Mouse (Mus musculus) right cerebral cortex, postnatal 14 days (tissue): ENCODE results near the gene Bmp6.

ENCODE experiments used
- DNase-seq: peaks from one replicate; pipeline ENCODE4 v3.0.0; 2022

Gene Bmp6

GRCm38 (mm10) chr13:38440240-38440639, 95.3 kb downstream of the Bmp6 start:
- DNase-seq, result no peak

- DNase-seq, result no peak
These were observed 103.7 kb downstream of the Bmp6 start for GRCm38 (mm10) chr13:38448516-38449015.

GRCm38 (mm10) chr13:38450051-38450971, 105.4 kb downstream of the Bmp6 start:
- no peak for DNase-seq

- DNase-seq, result no peak
These were observed 106.5 kb downstream of the Bmp6 start for GRCm38 (mm10) chr13:38451446-38451845.

GRCm38 (mm10) chr13:38463410-38463809, 118.5 kb downstream of the Bmp6 start:
- no peak for DNase-seq

- DNase-seq, result no peak
These were observed 126.0 kb downstream of the Bmp6 start for GRCm38 (mm10) chr13:38470882-38471281.

GRCm38 (mm10) chr13:38472636-38473035, 127.7 kb downstream of the Bmp6 start:
- DNase-seq, result no peak

GRCm38 (mm10) chr13:38473497-38473896, 128.6 kb downstream of the Bmp6 start:
- no peak for DNase-seq

GRCm38 (mm10) chr13:38476936-38477335, 132.0 kb downstream of the Bmp6 start:
- no peak for DNase-seq

- no peak for DNase-seq
These were observed 136.1 kb downstream of the Bmp6 start for GRCm38 (mm10) chr13:38481021-38481420.

- DNase-seq, result no peak
These were observed 139.8 kb downstream of the Bmp6 start for GRCm38 (mm10) chr13:38484701-38485100.

GRCm38 (mm10) chr13:38486767-38487166, 141.9 kb downstream of the Bmp6 start:
- no peak for DNase-seq

GRCm38 (mm10) chr13:38496715-38497114, 151.8 kb downstream of the Bmp6 start:
- DNase-seq, result no peak

- no peak for DNase-seq
These were observed 156.4 kb downstream of the Bmp6 start for GRCm38 (mm10) chr13:38501314-38501713.

GRCm38 (mm10) chr13:38503137-38503849, 158.4 kb downstream of the Bmp6 start:
- no peak for DNase-seq

GRCm38 (mm10) chr13:38506320-38506719, 161.4 kb downstream of the Bmp6 start:
- peak; percentile 45 for DNase-seq

- no peak for DNase-seq
These were observed 162.0 kb downstream of the Bmp6 start for GRCm38 (mm10) chr13:38506936-38507335.

- DNase-seq, result no peak
These were observed 164.9 kb downstream of the Bmp6 start for GRCm38 (mm10) chr13:38509681-38510341.

GRCm38 (mm10) chr13:38511979-38512378, 167.1 kb downstream of the Bmp6 start:
- DNase-seq, result no peak

- no peak for DNase-seq
These were observed 169.0 kb downstream of the Bmp6 start for GRCm38 (mm10) chr13:38513921-38514320.

GRCm38 (mm10) chr13:38515431-38515830, 170.5 kb downstream of the Bmp6 start:
- no peak for DNase-seq

GRCm38 (mm10) chr13:38515845-38516244, 170.9 kb downstream of the Bmp6 start:
- no peak for DNase-seq

- no peak for DNase-seq
These were observed 171.7 kb downstream of the Bmp6 start for GRCm38 (mm10) chr13:38516582-38516981.
